Mouse (Mus musculus) testis, adult 2 months (tissue): Measurements from ENCODE around the gene Gcnt2.
"Not testable (repeated sequence)": the region's sequence is repeated elsewhere in the genome, so short reads cannot be mapped to it uniquely, and the experiment has no call there.

ENCODE experiments used
- CTCF ChIP-seq: fragments of 200-500 bp; IDR thresholded peaks from 2 replicates; pipeline ENCODE4 v1.5.1; 2012; ENCODE audit warnings: low read depth, mild to moderate bottlenecking, inconsistent platforms, low read length, moderate library complexity; ENCODE audit not compliant: control insufficient read depth, insufficient read depth, insufficient replicate concordance
- POLR2A ChIP-seq: fragments of 200-500 bp; IDR thresholded peaks from 2 replicates; pipeline ENCODE4 v1.6.1; 2012; ENCODE audit warnings: low read depth, mild to moderate bottlenecking, inconsistent platforms, low read length, moderate library complexity; ENCODE audit not compliant: control insufficient read depth

- TF ChIP-seq CTCF, POLR2A: not testable (repeated sequence)
Observed at GRCm38 (mm10) chr13:40898049-40898690, 38.6 kb downstream of the Gcnt2 start.
